Mouse (Mus musculus) cerebellum, postnatal 4 days (tissue): Measurements from ENCODE around the gene Olfr668.
"Not testable (repeated sequence)": the region's sequence is repeated elsewhere in the genome, so short reads cannot be mapped to it uniquely, and the experiment has no call there.

Experiments
- DNase-seq, 2 experiments: peaks; one replicate each; pipeline ENCODE4 v3.0.0; 2022; ENCODE audit warnings: low spot score in 2 of 2, mixed read lengths in 1 of 2

The Olfr668 gene

DNA sequence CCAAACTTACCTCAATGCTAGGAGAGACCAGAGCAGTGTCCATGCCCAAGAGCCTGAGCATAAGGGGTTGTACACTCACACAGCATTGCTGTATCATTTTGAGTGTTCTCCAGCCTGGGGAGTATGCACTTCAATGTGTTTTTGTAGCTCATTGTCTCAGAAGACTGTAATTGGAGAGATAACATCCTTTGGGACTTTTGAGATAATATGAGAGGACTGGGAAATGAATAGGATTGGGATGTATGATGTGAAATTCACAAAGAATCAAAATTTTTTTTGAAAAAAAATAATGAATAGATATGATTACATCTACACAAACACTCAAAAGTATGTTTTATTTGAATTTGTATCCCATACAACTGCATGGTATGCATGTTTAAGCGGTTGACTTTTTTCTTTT, at the start of gene Olfr668:
TSS of gene Olfr668 (minus strand) at position 101 of the 400 bp plus-strand sequence.
- no peak for DNase-seq

DNA sequence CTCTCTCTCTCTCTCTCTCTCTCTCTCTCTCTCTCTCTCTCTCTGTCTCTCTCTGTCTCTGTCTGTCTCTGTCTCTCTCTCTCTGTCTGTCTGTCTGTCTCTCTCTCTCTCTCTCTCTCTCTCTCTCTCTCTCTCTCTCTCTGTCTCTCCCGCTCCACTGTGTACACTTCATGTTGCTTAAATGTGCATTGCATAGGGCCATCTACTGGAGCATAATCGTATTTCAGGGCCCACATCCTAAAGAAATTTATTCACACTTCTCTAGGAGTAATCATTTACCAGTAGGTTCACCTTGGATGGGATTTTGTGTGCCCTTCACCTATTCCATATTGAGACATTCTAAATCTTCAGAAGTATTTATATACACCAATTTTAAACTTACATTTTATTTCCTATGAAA, 44.6 kb upstream of the Olfr668 start:
- DNase-seq: not testable (repeated sequence)

DNA sequence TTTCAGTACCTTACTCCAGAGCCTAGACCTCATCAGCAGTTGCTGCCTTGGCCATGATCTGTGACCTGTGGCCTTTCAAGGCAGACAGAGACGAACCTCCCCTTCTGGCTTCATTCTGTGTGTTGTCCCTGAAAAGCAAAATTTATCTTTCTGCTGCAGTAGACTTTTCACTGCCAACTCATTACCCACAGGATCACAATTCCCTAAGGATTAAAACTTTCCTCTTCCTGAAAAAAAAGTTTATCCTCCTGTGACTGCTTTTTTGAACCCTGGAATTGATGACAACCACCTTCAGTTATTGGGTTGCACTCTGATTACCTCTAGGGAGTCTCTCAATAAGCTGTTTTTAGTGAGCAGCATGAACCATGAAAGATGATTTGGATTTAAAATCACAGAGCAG, 34.7 kb upstream of the Olfr668 start, which contains the start of gene Olfr670:
TSS of gene Olfr670 (minus strand) at position 101 of the 400 bp plus-strand sequence.
- no peak for DNase-seq

DNA sequence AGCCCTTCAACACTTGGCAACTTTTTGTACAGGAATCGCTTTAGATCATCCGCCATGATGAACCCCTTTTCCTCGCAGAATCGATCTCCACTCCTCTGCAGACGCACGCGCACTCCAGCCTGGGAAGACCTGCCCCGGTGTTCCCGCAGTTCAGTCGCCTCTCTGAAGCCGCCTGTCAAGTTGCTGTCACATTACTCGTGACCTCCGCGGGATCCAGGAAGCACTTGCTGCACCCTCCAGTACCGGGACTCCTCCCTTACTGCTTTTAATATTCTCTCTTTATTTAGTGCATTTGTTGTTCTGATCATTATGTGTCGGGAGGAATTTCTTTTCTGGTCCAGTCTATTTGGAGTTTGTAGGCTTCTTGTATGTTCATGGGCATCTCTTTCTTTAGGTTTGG, 22.4 kb upstream of the Olfr668 start:
- DNase-seq: not testable (repeated sequence)

DNA sequence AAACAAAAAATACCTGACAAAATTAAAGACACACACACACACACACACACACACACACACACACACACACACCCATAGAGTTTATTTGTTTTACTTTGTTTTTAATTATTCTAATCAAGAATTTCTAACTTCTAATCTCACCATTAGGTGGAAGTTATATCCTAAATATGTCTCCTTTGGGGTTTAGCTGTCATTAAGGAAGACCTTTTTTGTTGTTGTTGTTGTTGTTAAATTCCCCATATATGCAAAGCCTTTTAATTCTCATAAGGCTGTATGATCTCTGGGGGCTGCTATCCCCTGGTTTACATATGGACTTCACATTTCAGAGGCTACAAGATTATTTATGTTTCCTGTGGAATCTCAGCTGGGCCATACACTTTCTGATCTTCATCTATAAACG, 6.1 kb upstream of the Olfr668 start, which contains the start of gene Olfr669:
TSS of gene Olfr669 (plus strand) at position 301 of the 400 bp plus-strand sequence.
- no peak for DNase-seq

DNA sequence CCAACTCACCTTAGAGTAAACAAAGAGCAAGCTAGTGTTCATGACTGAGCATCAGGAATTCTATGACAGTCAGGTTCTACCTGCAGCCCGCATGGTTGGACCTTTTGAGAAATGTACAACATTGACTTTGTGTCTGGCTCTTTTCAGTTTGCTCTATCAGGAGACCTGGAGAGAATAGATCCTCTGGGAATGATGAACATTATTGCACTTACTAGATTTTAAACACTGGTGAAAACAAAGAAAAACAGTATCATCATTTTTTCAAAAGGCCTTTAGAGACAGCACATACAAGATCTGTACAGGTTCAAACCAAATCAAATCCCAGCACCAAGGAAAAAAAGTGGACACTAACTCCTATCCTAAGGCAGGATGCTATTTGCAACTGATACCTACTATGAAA, 6.5 kb downstream of the Olfr668 start, which contains the start of gene Olfr667:
TSS of gene Olfr667 (minus strand) at position 101 of the 400 bp plus-strand sequence.
- no peak for DNase-seq

DNA sequence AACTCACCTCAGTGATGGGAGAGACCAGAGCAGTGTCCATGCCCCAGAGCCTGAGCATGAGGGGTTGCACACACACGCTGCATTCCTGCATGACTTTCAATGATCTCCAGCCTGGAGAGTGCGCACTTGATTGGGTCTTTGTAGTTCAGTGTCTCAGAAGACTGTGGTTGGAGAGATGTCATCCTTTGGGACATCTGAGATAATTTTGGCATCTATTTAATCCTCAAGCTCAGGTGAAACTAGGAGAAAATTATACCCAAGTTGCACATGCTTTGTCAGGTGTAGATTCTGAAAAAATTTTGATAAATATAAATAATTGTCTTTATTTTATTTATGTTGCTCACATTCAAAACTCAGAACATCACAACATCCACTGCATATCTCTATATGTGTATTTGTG, 32.0 kb downstream of the Olfr668 start, which contains the start of gene Olfr666:
TSS of gene Olfr666 (minus strand) at position 101 of the 400 bp plus-strand sequence.
- no peak for DNase-seq

DNA sequence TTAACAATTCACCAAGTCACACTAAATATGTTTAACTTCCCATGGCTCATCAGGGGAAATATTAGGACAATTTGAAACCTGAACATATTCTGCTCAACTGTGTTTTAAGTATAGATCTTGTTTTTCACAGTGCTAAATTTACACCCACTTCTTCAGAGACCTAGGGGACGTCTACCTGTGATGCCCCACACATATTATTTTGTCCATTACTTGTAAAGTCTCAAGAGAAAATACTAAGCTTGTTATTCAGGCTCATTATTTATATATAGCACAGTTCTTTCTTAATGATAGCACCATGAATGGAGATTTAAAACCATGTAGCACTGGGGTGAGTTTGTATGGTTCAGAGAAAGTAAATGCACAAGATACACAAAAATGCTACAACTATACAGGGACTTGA, 50.1 kb downstream of the Olfr668 start, which contains the start of gene Olfr665:
TSS of gene Olfr665 (plus strand) at position 301 of the 400 bp plus-strand sequence.
- DNase-seq: no peak
